In the genomic region with DNA sequence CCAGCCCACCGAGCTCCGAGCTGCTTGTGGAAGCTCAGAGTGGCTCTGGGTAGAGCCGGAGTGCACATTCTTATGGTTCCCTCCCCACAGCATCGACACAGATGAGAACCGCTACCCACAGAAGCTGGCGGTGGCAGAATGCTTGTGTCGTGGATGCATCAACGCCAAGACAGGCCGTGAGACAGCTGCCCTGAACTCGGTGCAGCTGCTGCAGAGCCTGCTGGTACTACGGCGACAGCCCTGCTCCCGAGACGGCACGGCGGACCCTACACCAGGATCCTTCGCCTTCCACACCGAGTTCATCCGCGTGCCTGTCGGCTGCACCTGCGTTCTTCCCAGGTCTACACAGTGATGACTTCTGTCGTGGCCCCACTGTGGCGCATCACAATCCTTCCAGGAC, we compare ENCODE assay signal across 22 mouse cellular contexts. TPM values are rescaled to one million over a fixed set of nuclear protein-coding genes. Genes with fewer than 3 reads are reported as not detected.
"Had no signal": no experiment of that assay in that cellular context is flagged by ENCODE, and none has a peak within 500 bp of the region (broad histone marks: within the 10 kb centered on the region; RNA-seq: fewer than 3 reads in every experiment).

No protein-coding gene starts in this region.

- H3K9me3 ChIP-seq: liver, embryonic 15.5 days; lung, embryonic 15.5 days; megakaryocyte, embryonic 14.5 days; midbrain, embryonic 12.5 days; neural tube, embryonic 13.5 days; neural tube, embryonic 15.5 days had no signal

- H3K27ac ChIP-seq: liver, embryonic 15.5 days; lung, embryonic 15.5 days; macrophage; midbrain, embryonic 12.5 days; neural tube, embryonic 13.5 days; neural tube, embryonic 15.5 days had no signal

- ATAC-seq: liver, postnatal 0 days had no signal

- H3K4me2 ChIP-seq: liver, embryonic 15.5 days; lung, embryonic 15.5 days; midbrain, embryonic 12.5 days; neural tube, embryonic 13.5 days; neural tube, embryonic 15.5 days had no signal

- H3K4me3 ChIP-seq: liver, embryonic 15.5 days; lung, embryonic 15.5 days; megakaryocyte, embryonic 14.5 days; midbrain, embryonic 12.5 days; neural tube, embryonic 13.5 days; neural tube, embryonic 15.5 days had no signal

- H3K9ac ChIP-seq: liver, embryonic 15.5 days; liver, postnatal 0 days; lung, embryonic 15.5 days; midbrain, embryonic 12.5 days; neural tube, embryonic 13.5 days; neural tube, embryonic 15.5 days had no signal

- H3K27me3 ChIP-seq: liver, embryonic 15.5 days; lung, embryonic 15.5 days; megakaryocyte, embryonic 14.5 days; midbrain, embryonic 12.5 days; neural tube, embryonic 13.5 days; neural tube, embryonic 15.5 days had no signal

- H3K4me1 ChIP-seq: midbrain, embryonic 12.5 days; neural tube, embryonic 13.5 days; neural tube, embryonic 15.5 days had no signal

- DNase-seq: liver, postnatal 0 days; midbrain, embryonic 14.5 days; retina, postnatal 1 day; right cerebral cortex, adult 18-20 months; right cerebral cortex, postnatal 25 days; right cerebral cortex, postnatal 4 days; spleen, adult 18-20 months; thymus, adult 18-20 months; thymus, postnatal 14 days had no signal

RNA-seq across cellular contexts. Expression of a gene that starts 1.4 kb away (rescaled TPM):
- total RNA-seq: megakaryocyte progenitor cell, adult 5-6 weeks; midbrain, postnatal 0 days; monocyte, adult 5-6 weeks had no signal
- polyA plus RNA-seq: liver, embryonic 15.5 days; liver, postnatal 0 days; lung, embryonic 15.5 days; lung, postnatal 0 days; macrophage; midbrain, embryonic 12.5 days; midbrain, embryonic 14.5 days; neural tube, embryonic 13.5 days; neural tube, embryonic 15.5 days; stomach, embryonic 16.5 days had no signal

RNA-seq across cellular contexts. Expression of a gene that starts 37.3 kb away (rescaled TPM):
- total RNA-seq: midbrain, postnatal 0 days; monocyte, adult 5-6 weeks had no signal
- polyA plus RNA-seq: macrophage; midbrain, embryonic 12.5 days; midbrain, embryonic 14.5 days; midbrain, postnatal 0 days; neural tube, embryonic 11.5 days had no signal
